Mouse (Mus musculus) heart, adult 2 months (tissue): Measurements from ENCODE around the gene Lif.

ENCODE experiments used
- CTCF ChIP-seq: fragments of 200-600 bp; IDR thresholded peaks from 2 replicates; pipeline ENCODE4 v1.8.1; 2022; ENCODE audit warnings: antibody characterized with exemption, mild to moderate bottlenecking, moderate library complexity
- EP300 ChIP-seq: fragments of 200-500 bp; IDR thresholded peaks from 2 replicates; pipeline ENCODE4 v1.6.1; 2011; ENCODE audit warnings: low read depth, low read length, control low read depth; ENCODE audit not compliant: insufficient read depth
- POLR2A ChIP-seq: fragments of 200-500 bp; IDR thresholded peaks from 2 replicates; pipeline ENCODE4 v1.6.1; 2011; ENCODE audit warnings: mild to moderate bottlenecking, low read depth, low read length, control low read depth; ENCODE audit not compliant: insufficient read depth

DNA sequence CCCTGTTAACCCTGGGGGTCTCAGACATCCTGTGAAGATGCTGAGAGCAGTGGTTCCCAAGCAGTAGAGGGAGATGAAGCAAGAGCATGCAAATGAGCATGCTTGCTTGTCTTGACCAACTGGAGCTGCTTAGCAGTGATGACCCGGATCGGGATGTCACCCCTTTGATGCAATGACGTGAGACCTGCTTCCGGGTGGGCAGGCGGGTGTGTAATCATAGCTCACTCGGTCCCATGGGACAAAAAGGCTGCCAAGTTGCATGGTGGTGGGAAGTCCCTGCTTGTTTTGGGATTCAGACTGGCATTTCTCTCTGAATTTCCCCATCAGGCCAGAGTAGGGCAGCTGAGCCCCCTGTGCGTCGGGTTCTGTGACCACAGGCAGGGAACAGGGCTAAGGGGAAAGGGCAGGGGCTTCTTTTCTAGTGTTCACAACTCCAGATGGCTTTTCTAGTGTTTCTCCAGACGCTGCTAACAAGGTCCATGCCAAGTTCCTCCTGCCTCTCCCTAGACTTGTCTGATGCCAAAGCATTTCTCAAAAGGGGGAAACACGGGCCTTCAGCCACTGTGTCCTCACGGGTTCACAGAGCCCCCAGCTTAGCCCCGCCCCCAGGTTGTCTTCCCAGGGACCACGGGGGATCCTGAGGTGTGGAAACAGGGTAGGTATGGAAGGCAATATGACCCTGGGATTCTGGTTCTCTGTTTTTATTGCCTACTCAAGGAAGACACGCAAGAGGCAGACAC is 42.5 kb downstream of the Lif start:
- TF ChIP-seq POLR2A (no peak), CTCF (no peak), EP300 (no peak)
